Mouse (Mus musculus): ENCODE data around the gene Celsr1.

DNA sequence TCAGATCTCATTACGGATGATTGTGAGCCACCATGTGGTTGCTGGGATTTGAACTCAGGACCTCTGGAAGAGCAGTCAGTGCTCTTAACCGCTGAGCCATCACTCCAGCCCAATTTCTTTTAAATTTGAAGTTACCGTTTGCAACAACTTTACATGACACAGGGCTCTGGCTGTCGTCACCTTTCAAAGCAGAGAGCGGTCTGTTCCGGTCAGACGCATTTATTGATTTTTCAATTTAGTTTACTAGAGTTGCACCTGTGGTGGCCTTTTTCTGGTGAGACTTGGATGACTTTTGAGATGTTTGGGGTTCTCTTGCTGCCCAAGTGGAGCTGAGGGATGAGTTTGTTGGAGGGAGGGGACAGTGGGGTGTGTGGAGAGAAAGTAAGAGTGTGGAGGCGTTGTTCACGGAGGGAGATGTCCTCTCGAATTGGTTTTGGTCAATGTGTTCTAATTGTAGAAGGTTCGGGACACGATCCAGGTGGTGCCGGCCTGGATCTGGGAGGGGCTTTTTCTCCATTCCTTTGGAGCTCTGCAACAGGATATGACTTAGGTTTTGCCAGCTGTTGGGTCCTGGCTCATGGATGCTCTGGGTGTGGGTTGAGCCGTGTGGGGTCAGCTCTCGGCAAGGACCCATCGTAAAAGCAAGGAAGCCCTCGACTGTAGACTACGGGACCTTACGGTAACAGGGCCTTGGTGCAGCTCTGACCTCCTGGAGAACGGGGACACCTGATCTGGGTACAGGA lies 41.9 kb upstream of the Celsr1 start:
- TF ChIP-seq CTCF (IDR thresholded peaks at IDR 0.05; ENCODE audit: insufficient read depth, low read depth, low read length) (no peak), POLR2A (IDR thresholded peaks at IDR 0.05; ENCODE audit: insufficient read depth, low read depth, low read length) (no peak)

Measured in olfactory bulb, adult 2 months (tissue).